Mouse (Mus musculus) thymus, adult 2 months (tissue): Measurements from ENCODE around the gene Hnrnpc. TPM values are rescaled to one million over a fixed set of nuclear protein-coding genes. Genes with fewer than 3 reads are reported as not detected.

Source experiments
- DNase-seq: peaks from one replicate; pipeline ENCODE4 v3.0.0; 2021
- H3K27ac ChIP-seq: fragments of 200-500 bp; 2 replicates; pipeline ENCODE4 v1.5.1; 2012; ENCODE audit warnings: low read length, control low read depth; ENCODE audit not compliant: control insufficient read depth, insufficient read depth
- H3K27me3 ChIP-seq: fragments of 200-500 bp; 2 replicates; pipeline ENCODE4 v1.6.1; 2012; ENCODE audit warnings: mild to moderate bottlenecking, low read length, moderate library complexity, mixed read lengths; ENCODE audit not compliant: control insufficient read depth, insufficient read depth
- H3K36me3 ChIP-seq: fragments of 200-500 bp; 2 replicates; pipeline ENCODE4 v1.6.1; 2012; ENCODE audit warnings: mild to moderate bottlenecking, low read length, moderate library complexity; ENCODE audit not compliant: control insufficient read depth, insufficient read depth
- H3K4me1 ChIP-seq: fragments of 200-500 bp; replicated peaks from 2 replicates; pipeline ENCODE4 v1.6.1; 2012; ENCODE audit warnings: low read length; ENCODE audit not compliant: control insufficient read depth, insufficient read depth
- H3K4me3 ChIP-seq: fragments of 200-500 bp; 2 replicates; pipeline ENCODE4 v1.5.1; 2012; ENCODE audit warnings: mild to moderate bottlenecking, low read length, control low read depth, moderate library complexity; ENCODE audit not compliant: control insufficient read depth, insufficient read depth
- CTCF ChIP-seq: fragments of 200-500 bp; IDR thresholded peaks from 2 replicates; pipeline ENCODE4 v1.5.1; 2012; ENCODE audit warnings: mild to moderate bottlenecking, control low read depth, low read length, moderate library complexity, borderline replicate concordance; ENCODE audit not compliant: control insufficient read depth, poor library complexity, insufficient read depth; ENCODE audit errors: extremely low read depth
- POLR2A ChIP-seq: fragments of 200-500 bp; IDR thresholded peaks from 2 replicates; pipeline ENCODE4 v1.6.1; 2012; ENCODE audit warnings: mild to moderate bottlenecking, low read length, control low read depth, moderate library complexity; ENCODE audit not compliant: control insufficient read depth, poor library complexity, insufficient read depth; ENCODE audit errors: extremely low read depth
- WGBS: fragments of 180-500 bp; shearing (Covaris S2); methylation state at CpG from one replicate; pipeline ENCODE4 v1.1.7; 2018; 5-methylcytosine and 5-hydroxymethylcytosine counted together
- polyA plus RNA-seq: library from polyadenylated mRNA; depleted of rRNA; stranded (reverse); fragments of >200 nt; gene quantifications from 2 replicates; pipeline ENCODE4 v1.2.3, GENCODE M21; 2012; rRNA removed

Hnrnpc gene
- polyA plus RNA-seq, 1 experiment = 171 TPM

GRCm38 (mm10) chr14:52024133-52024532 is 79.7 kb downstream of the Hnrnpc start:
- DNase-seq = no peak
- WGBS = 90% methylated on average over 2 of the region's 2 CpGs
- Histone ChIP-seq H3K27me3 (no peaks in the 10 kb centered on the region), H3K4me1 (peaks cover 12% of the 10 kb centered on the region), H3K36me3 (no peaks in the 10 kb centered on the region), H3K27ac (no peak overlapping the region), H3K4me3 (no peak overlapping the region)
- TF ChIP-seq POLR2A (no peak), CTCF (no peak)

Other genes starting within 250 kb of the Hnrnpc start
- 50.4 and 56.7 TPM in 2 replicates for gene Mettl17, start 219.2 kb downstream of the Hnrnpc start, polyA plus RNA-seq
- 0.84 and 1.5 TPM in 2 replicates for gene Slc39a2, start 211.1 kb downstream of the Hnrnpc start, polyA plus RNA-seq
- 85.1 and 178 TPM in 2 replicates for gene Ndrg2, start 189.9 kb downstream of the Hnrnpc start, polyA plus RNA-seq
- not detected in 2 replicates for gene Tppp2, start 185.6 kb downstream of the Hnrnpc start, polyA plus RNA-seq
- not detected in 2 replicates for gene Rnase13, start 181.3 kb downstream of the Hnrnpc start, polyA plus RNA-seq
- 55.2 and 62.3 TPM in 2 replicates for gene Arhgef40, start 119.3 kb downstream of the Hnrnpc start, polyA plus RNA-seq
- 2.9 TPM in 2 replicates for gene Tmem253, start 88.4 kb downstream of the Hnrnpc start, polyA plus RNA-seq
- gene Zfp219, start 83.3 kb downstream of the Hnrnpc start, polyA plus RNA-seq = 253 and 269 TPM in 2 replicates
- gene Olfr221, start 61.6 kb downstream of the Hnrnpc start, polyA plus RNA-seq = not detected in 2 replicates
- 3.1 and 3.9 TPM in 2 replicates for gene Rpgrip1, start 6.7 kb upstream of the Hnrnpc start, polyA plus RNA-seq
- gene Supt16, start 93.4 kb upstream of the Hnrnpc start, polyA plus RNA-seq = 19.1 and 22.8 TPM in 2 replicates
- 66.6 and 70.2 TPM in 2 replicates for gene Chd8, start 153.8 kb upstream of the Hnrnpc start, polyA plus RNA-seq
- 73.5 and 96.7 TPM in 2 replicates for gene Tox4, start 175.1 kb upstream of the Hnrnpc start, polyA plus RNA-seq
- gene Rab2b, start 175.5 kb upstream of the Hnrnpc start, polyA plus RNA-seq = 12.8 and 15.3 TPM in 2 replicates
- 51.4 and 54.2 TPM in 2 replicates for gene Mettl3, start 201.1 kb upstream of the Hnrnpc start, polyA plus RNA-seq
- gene Sall2, start 224.7 kb upstream of the Hnrnpc start, polyA plus RNA-seq = 23.3 and 24.7 TPM in 2 replicates